In genomic region chr2:22806576-22806975, GRCm38 (mm10) we compare ENCODE assay signal across 24 mouse cellular contexts. TPM values are rescaled to one million over a fixed set of nuclear protein-coding genes. Genes with fewer than 3 reads are reported as not detected.
DNase-seq lines count a peak whose midpoint lies in the region; ATAC-seq and TF ChIP-seq lines count a peak whose summit lies in the region.
"Had no signal": no experiment of that assay in that cellular context is flagged by ENCODE, and none has a peak within 500 bp of the region (broad histone marks: within the 10 kb centered on the region; RNA-seq: fewer than 3 reads in every experiment).

No protein-coding gene starts in this region.

- no peak overlapping the region for H3K9ac ChIP-seq in heart, postnatal 0 days (replicated peaks; ENCODE audit: low read depth, low read length)
- H3K9ac ChIP-seq in CH12.LX (ENCODE audit: insufficient read depth, low read depth): peak overlapping the region; percentile 61; the same call in 1 of the 2 replicates
- H3K9ac ChIP-seq in intestine, embryonic 16.5 days (ENCODE audit: low read depth, low read length): no peak overlapping the region
- H3K9ac ChIP-seq: forebrain, embryonic 12.5 days; liver, embryonic 13.5 days; neural tube, embryonic 13.5 days; stomach, embryonic 15.5 days had no signal

- TF ChIP-seq CTCF in heart, postnatal 0 days (IDR thresholded peaks at IDR 0.05; ENCODE audit: low read depth): no peak
- TF ChIP-seq CTCF in CH12.LX (conservative IDR thresholded peaks at IDR 0.05 in 1 of 2, IDR thresholded peaks at IDR 0.05 in 1 of 2; ENCODE audit: low read depth in 2 of 2, low read length in 2 of 2): no peak

- intact Hi-C loops in heart, postnatal 10 days (cut with DNase I): no loop called here

- no peaks in the 10 kb centered on the region for H3K4me1 ChIP-seq in heart, postnatal 0 days (ENCODE audit: control insufficient read depth, insufficient read depth)
- H3K4me1 ChIP-seq in CH12.LX (ENCODE audit: control insufficient read depth in 1 of 2, insufficient read depth in 2 of 2): peaks cover 18 to 67% of the 10 kb centered on the region in 2 experiments
- H3K4me1 ChIP-seq in brown adipose tissue, adult 24 weeks (ENCODE audit: control insufficient read depth, insufficient read depth, insufficient read length, low read length): no peaks in the 10 kb centered on the region; the same call in 1 of the 2 replicates
- H3K4me1 ChIP-seq in intestine, embryonic 16.5 days (ENCODE audit: control insufficient read depth, insufficient read depth, low read length): no peaks in the 10 kb centered on the region
- H3K4me1 ChIP-seq: embryonic facial prominence, embryonic 10.5 days; forebrain, embryonic 12.5 days; neural tube, embryonic 13.5 days; stomach, embryonic 15.5 days had no signal

- H3K27ac ChIP-seq in heart, postnatal 0 days (ENCODE audit: low read depth): peak overlapping the region; percentile 48; the same call in 1 of the 2 replicates
- peak overlapping the region; percentile 82 for H3K27ac ChIP-seq in CH12.LX (ENCODE audit: insufficient read depth, low read depth)
- 0 out of 2 replicates have a peak overlapping the region, but pooled peaks have one; percentile 14 for H3K27ac ChIP-seq in brown adipose tissue, adult 24 weeks (replicated peaks; ENCODE audit: low read depth, low read length)
- no peak overlapping the region for H3K27ac ChIP-seq in intestine, embryonic 16.5 days (ENCODE audit: low read length)
- H3K27ac ChIP-seq: embryonic facial prominence, embryonic 10.5 days; forebrain, embryonic 12.5 days; hindbrain, postnatal 0 days; kidney, postnatal 0 days; liver, embryonic 13.5 days; neural tube, embryonic 13.5 days; stomach, embryonic 15.5 days had no signal

- H3K79me2 ChIP-seq in CH12.LX (replicated peaks; ENCODE audit: control insufficient read depth, extremely low read depth, insufficient read depth, poor library complexity, severe bottlenecking): peaks cover 6% of the 10 kb centered on the region; the same call in 1 of the 2 replicates

- no peak for ATAC-seq in heart, postnatal 0 days (ENCODE audit: insufficient read depth, low read depth)
- ATAC-seq in intestine, embryonic 16.5 days: no peak
- ATAC-seq: hindbrain, postnatal 0 days had no signal

- WGBS in heart, postnatal 0 days: 80% methylated on average over 1 of the region's 1 CpGs
- 86% methylated on average over 1 of the region's 1 CpGs for WGBS in intestine, embryonic 16.5 days

- in situ Hi-C loops in CH12.LX (cut with MboI; ENCODE audit: low pct_ligation_motif_present, low pct_unique_long_range_greater_than_20kb, low sequenced_read_pairs): no loop called here

- DNase-seq in heart, postnatal 0 days (ENCODE audit: low spot score): no peak
- no peak for DNase-seq in heart, postnatal 10 days
- DNase-seq in 3134 (ENCODE audit: extremely low read depth, insufficient read length, low spot score) (peak; percentile 30), CH12.LX (ENCODE audit: extremely low read depth) (peak; percentile 34)
- no peak for DNase-seq in lung, adult 18-20 months
- no peak for DNase-seq in layer of hippocampus, adult 11-12 months (ENCODE audit: low spot score)
- DNase-seq: adrenal gland, postnatal 36 days; cerebellum, adult 8-10 months; kidney, adult 18-20 months; layer of hippocampus, postnatal 36 days; left cerebral cortex, postnatal 4 days; liver, embryonic 13.5 days; lung, postnatal 14 days; midbrain, embryonic 14.5 days; right cerebral cortex, adult 18-20 months had no signal

- TF ChIP-seq POLR2A in CH12.LX (IDR thresholded peaks at IDR 0.05; ENCODE audit: low read depth, low read length): no peak

- dilution Hi-C loops in CH12.LX (cut with MboI; ENCODE audit: extremely low pct_ligation_motif_present, extremely low pct_unique_long_range_greater_than_20kb, low sequenced_read_pairs): no loop called here

- TF ChIP-seq RAD21 in CH12.LX (IDR thresholded peaks at IDR 0.05; ENCODE audit: low read depth, low read length): no peak

- H3K4me2 ChIP-seq in heart, postnatal 0 days (ENCODE audit: low read depth, low read length): no peak overlapping the region
- H3K4me2 ChIP-seq in CH12.LX (ENCODE audit: insufficient read depth, low read depth, poor library complexity, severe bottlenecking): peak overlapping the region; percentile 97
- H3K4me2 ChIP-seq in intestine, embryonic 16.5 days (ENCODE audit: low read depth, low read length): no peak overlapping the region
- H3K4me2 ChIP-seq: forebrain, embryonic 12.5 days; liver, embryonic 13.5 days; neural tube, embryonic 13.5 days; stomach, embryonic 15.5 days had no signal

- TF ChIP-seq EP300 in heart, postnatal 0 days (IDR thresholded peaks at IDR 0.05; ENCODE audit: low read depth): no peak
- no peak for TF ChIP-seq EP300 in CH12.LX (IDR thresholded peaks at IDR 0.05; ENCODE audit: low read length)

- no peak overlapping the region for H3K4me3 ChIP-seq in heart, postnatal 0 days (ENCODE audit: low read depth, low read length)
- H3K4me3 ChIP-seq in CH12.LX (replicated peaks in 1 of 3; ENCODE audit: low read depth in 2 of 3, low read length in 2 of 3, poor library complexity in 1 of 3): no peak overlapping the region
- H3K4me3 ChIP-seq in brown adipose tissue, adult 24 weeks (ENCODE audit: insufficient read depth, low read depth, low read length): no peak overlapping the region
- H3K4me3 ChIP-seq in intestine, embryonic 16.5 days (ENCODE audit: low read length): no peak overlapping the region
- H3K4me3 ChIP-seq: embryonic facial prominence, embryonic 10.5 days; forebrain, embryonic 12.5 days; liver, embryonic 13.5 days; neural tube, embryonic 13.5 days; stomach, embryonic 15.5 days had no signal

- H3K9me3 ChIP-seq in heart, postnatal 0 days (replicated peaks; ENCODE audit: control insufficient read depth, low read length): no peaks in the 10 kb centered on the region
- H3K9me3 ChIP-seq in CH12.LX (replicated peaks; ENCODE audit: low read length): no peaks in the 10 kb centered on the region
- H3K9me3 ChIP-seq in intestine, embryonic 16.5 days (ENCODE audit: control insufficient read depth, low read length): no peaks in the 10 kb centered on the region
- H3K9me3 ChIP-seq: embryonic facial prominence, embryonic 10.5 days; forebrain, embryonic 12.5 days; liver, embryonic 13.5 days; megakaryocyte, embryonic 14.5 days; neural tube, embryonic 13.5 days; stomach, embryonic 15.5 days had no signal

- H3K27me3 ChIP-seq in heart, postnatal 0 days (ENCODE audit: control insufficient read depth, insufficient read depth, low read length): no peaks in the 10 kb centered on the region
- no peaks in the 10 kb centered on the region for H3K27me3 ChIP-seq in CH12.LX (replicated peaks)
- H3K27me3 ChIP-seq in intestine, embryonic 16.5 days (replicated peaks; ENCODE audit: control insufficient read depth, insufficient read depth, low read length): no peaks in the 10 kb centered on the region
- H3K27me3 ChIP-seq: forebrain, embryonic 12.5 days; liver, embryonic 13.5 days; megakaryocyte, embryonic 14.5 days; neural tube, embryonic 13.5 days; stomach, embryonic 15.5 days had no signal

- no peaks in the 10 kb centered on the region for H3K36me3 ChIP-seq in heart, postnatal 0 days (replicated peaks; ENCODE audit: control insufficient read depth, insufficient read depth, low read length)
- peaks cover 0 to 49% of the 10 kb centered on the region in 2 experiments for H3K36me3 ChIP-seq in CH12.LX (replicated peaks in 1 of 2; ENCODE audit: control insufficient read depth in 1 of 2, insufficient read depth in 1 of 2, low read length in 1 of 2)
- no peaks in the 10 kb centered on the region for H3K36me3 ChIP-seq in intestine, embryonic 16.5 days (ENCODE audit: control insufficient read depth, insufficient read depth, low read length)
- H3K36me3 ChIP-seq: embryonic facial prominence, embryonic 10.5 days; forebrain, embryonic 12.5 days; liver, embryonic 13.5 days; neural tube, embryonic 13.5 days; stomach, embryonic 15.5 days had no signal

TF ChIP-seq in CH12.LX, 34 proteins besides CTCF, POLR2A, EP300 and RAD21:
- TF ChIP-seq ELF1 (IDR thresholded peaks at IDR 0.05; ENCODE audit: low read depth, low read length) (no peak), MAZ (IDR thresholded peaks at IDR 0.05; ENCODE audit: low read depth, low read length) (no peak), JUND (conservative IDR thresholded peaks at IDR 0.05; ENCODE audit: low read depth, low read length) (no peak), MAFK (IDR thresholded peaks at IDR 0.05; ENCODE audit: insufficient replicate concordance, low read length) (no peak), NRF1 (IDR thresholded peaks at IDR 0.05; ENCODE audit: low read depth, low read length) (no peak), RCOR1 (conservative IDR thresholded peaks at IDR 0.05; ENCODE audit: low read depth, low read length) (no peak), BHLHE40 (IDR thresholded peaks at IDR 0.05; ENCODE audit: low read depth, low read length) (no peak), SMC3 (IDR thresholded peaks at IDR 0.05; ENCODE audit: low read depth, low read length) (no peak), ZC3H11A (IDR thresholded peaks at IDR 0.05; ENCODE audit: low read depth, low read length) (no peak), ZMIZ1 (IDR thresholded peaks at IDR 0.05; ENCODE audit: low read depth, low read length) (no peak), TBP (conservative IDR thresholded peaks at IDR 0.05; ENCODE audit: low read depth, low read length) (no peak), TCF12 (IDR thresholded peaks at IDR 0.05; ENCODE audit: low read depth, low read length) (no peak), IRF4 (IDR thresholded peaks at IDR 0.05; ENCODE audit: low read depth, low read length) (no peak), UBTF (IDR thresholded peaks at IDR 0.05; ENCODE audit: low read depth, low read length) (no peak), GABPA (IDR thresholded peaks at IDR 0.05; ENCODE audit: insufficient replicate concordance, low read depth, low read length) (no peak), E2F4 (IDR thresholded peaks at IDR 0.05; ENCODE audit: insufficient replicate concordance, low read depth, low read length) (no peak)
TF ChIP-seq in CH12.LX: peak in this region for 0.

RNA-seq across cellular contexts. Expression of gene Apbb1ip, which starts 32.7 kb away (rescaled TPM):
- total RNA-seq in heart, postnatal 0 days (2014; rRNA removed; ENCODE audit: low replicate concordance): 0.12 and 5.3 TPM in 2 replicates
- 1.4 and 1.6 TPM in 2 replicates for polyA plus RNA-seq in heart, postnatal 0 days (2015; fragmentation: Nextera tagmentation; extraction: Ambion mirVana)
- total RNA-seq in heart, postnatal 10 days (2021): 1 to 10 TPM; 3.0 to 3.2 TPM
- total RNA-seq in CH12.LX (2012; rRNA removed): 4.0 and 5.6 TPM in 2 replicates
- total RNA-seq in CH12.LX (2014; rRNA removed): 2.7 and 3.5 TPM in 2 replicates
- polyA plus RNA-seq in CH12.LX (2012; ENCODE audit: insufficient read length, low read depth): 51.4 and 59.9 TPM in 2 replicates
- polyA plus RNA-seq in brown adipose tissue, adult 24 weeks (2012; ENCODE audit: insufficient read depth, insufficient read length, missing spikeins): 3.0 and 3.7 TPM in 2 replicates
- polyA plus RNA-seq in intestine, embryonic 16.5 days (2015; fragmentation: Nextera tagmentation; extraction: Ambion mirVana): 1.3 and 1.5 TPM in 2 replicates

Comparison
In these comparisons a context has a peak if more than half of its experiments do, and no peak if none do; other contexts are left out.
1. DNase-seq: peak in 3134 (single experiment) and CH12.LX (single experiment); none in heart, postnatal 0 days (single experiment), heart, postnatal 10 days (0 of 2), lung, adult 18-20 months (0 of 2) and layer of hippocampus, adult 11-12 months (single experiment).
2. RNA of gene Apbb1ip, which starts 32.7 kb away (polyA plus RNA-seq): 51.4 to 59.9 TPM in CH12.LX; 3.0 to 3.7 TPM in brown adipose tissue, adult 24 weeks, 1.4 to 1.6 TPM in heart, postnatal 0 days and 1.3 to 1.5 TPM in intestine, embryonic 16.5 days; every median in the first group is over 10 times any median in the second.